Mouse (Mus musculus): ENCODE results near the gene Mmp8.

Mmp8 gene

GRCm38 (mm10) chr9:7558221-7559017 lies at the start of gene Mmp8:
Mmp8 (plus strand) TSS chr9:7558456.
- DNase-seq (ENCODE audit: low read depth), result no peak

DNA sequence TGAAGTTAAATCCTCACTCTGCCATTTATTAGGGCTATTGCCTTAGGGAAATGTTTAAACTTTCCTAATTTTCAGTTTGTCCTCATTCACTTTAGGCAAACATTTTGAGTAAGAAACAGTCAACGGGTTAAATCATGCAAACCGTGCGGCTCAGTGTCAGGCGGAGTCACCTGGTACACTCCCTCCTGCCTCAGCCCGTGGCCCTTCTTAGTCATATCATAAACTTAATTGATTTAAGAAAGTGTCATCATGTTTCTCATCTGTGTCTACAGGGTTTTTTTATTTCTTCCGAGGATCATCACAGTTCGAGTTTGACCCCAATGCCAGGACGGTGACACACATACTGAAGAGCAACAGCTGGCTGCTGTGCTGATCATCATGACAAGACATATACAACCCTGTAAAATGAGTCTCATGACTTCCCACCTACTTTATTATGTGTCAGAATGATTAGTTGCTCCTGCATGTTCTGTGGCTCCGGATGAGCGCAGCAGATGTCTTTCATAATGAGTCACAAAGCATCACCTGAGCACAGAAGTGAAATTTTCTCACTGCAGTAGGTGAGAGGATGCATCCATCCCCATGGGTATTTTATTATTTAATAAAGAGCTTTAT lies 48.5 kb upstream of the Mmp8 start:
- DNase-seq (ENCODE audit: low read depth), result no peak

GRCm38 (mm10) chr9:7517944-7518571 lies 40.2 kb upstream of the Mmp8 start:
- DNase-seq (ENCODE audit: low read depth), result no peak

- DNase-seq (ENCODE audit: low read depth), result no peak
Measured at GRCm38 (mm10) chr9:7526255-7526940, 31.9 kb upstream of the Mmp8 start.

GRCm38 (mm10) chr9:7542763-7543162 lies 15.5 kb upstream of the Mmp8 start:
- DNase-seq (ENCODE audit: low read depth), result no peak

GRCm38 (mm10) chr9:7544923-7545457 lies 13.3 kb upstream of the Mmp8 start:
- DNase-seq (ENCODE audit: low read depth), result no peak

- DNase-seq (ENCODE audit: low read depth), result no peak
Measured at GRCm38 (mm10) chr9:7545471-7545870, 12.8 kb upstream of the Mmp8 start.

- no peak for DNase-seq (ENCODE audit: low read depth)
Measured at GRCm38 (mm10) chr9:7545920-7546319, 12.3 kb upstream of the Mmp8 start.

- no peak for DNase-seq (ENCODE audit: low read depth)
Measured at GRCm38 (mm10) chr9:7551943-7552342, 6.3 kb upstream of the Mmp8 start.

GRCm38 (mm10) chr9:7553536-7553935 lies 4.7 kb upstream of the Mmp8 start:
- DNase-seq (ENCODE audit: low read depth), result no peak

DNA sequence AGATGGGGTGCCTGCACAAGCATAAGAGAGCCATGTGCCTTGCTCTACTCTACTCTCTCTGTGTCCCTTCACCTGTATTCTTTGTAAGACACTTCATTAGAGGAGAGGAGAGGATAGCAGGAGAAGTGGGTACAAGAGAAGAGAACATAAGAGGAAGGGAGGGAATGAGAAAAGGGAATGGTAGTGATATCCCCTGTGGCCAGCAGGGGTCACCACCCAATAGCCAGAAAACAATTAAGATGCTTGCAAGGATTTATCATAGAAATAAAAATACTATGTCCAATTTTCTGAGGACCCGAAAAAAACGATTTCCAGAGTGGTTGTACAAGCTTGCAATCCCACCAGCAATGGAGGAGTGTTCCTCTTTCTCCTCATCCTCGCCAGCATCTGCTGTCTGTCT lies 3.9 kb upstream of the Mmp8 start:
- no peak for DNase-seq (ENCODE audit: low read depth)

DNA sequence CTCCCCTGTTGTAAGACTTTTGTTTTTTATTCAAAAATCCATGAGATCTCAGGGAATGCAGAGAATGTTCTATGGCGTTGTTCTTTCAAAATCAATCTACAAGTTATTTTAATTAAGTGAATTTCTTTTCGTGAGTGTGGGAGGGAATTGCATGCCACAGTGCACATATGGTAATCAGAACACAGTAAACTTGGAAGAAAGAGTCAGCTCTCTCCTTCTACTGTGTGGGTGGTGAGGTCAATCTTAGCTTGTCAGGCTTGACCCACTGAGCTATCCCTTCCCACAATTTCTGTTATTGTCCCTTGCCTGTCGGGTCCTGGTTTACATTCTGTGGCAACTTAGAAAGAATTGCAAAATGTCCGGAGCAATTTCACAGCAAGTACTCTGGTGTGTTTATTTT lies 1.8 kb downstream of the Mmp8 start:
- no peak for DNase-seq (ENCODE audit: low read depth)

GRCm38 (mm10) chr9:7567376-7567775 lies 9.1 kb downstream of the Mmp8 start:
- DNase-seq (ENCODE audit: low read depth), result no peak

DNA sequence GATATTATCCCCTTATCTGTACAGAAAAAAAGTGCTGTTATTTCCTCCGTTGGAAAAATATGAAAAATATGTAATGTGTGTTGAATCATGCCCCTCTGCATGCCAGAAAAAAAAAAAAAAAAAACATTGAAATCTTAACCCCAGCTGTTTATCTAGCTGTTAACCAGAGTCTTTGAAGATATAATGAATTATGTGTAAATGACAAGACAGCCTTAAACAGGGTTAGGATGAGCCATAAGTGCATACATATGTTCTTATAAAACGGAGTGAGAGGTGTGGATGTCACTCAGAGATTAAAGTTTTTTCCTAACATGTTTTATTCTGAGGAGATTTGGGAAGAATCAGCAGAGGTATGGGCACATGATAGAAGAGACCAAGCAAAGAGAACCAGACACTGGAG lies 9.7 kb downstream of the Mmp8 start:
- DNase-seq (ENCODE audit: low read depth), result no peak

DNA sequence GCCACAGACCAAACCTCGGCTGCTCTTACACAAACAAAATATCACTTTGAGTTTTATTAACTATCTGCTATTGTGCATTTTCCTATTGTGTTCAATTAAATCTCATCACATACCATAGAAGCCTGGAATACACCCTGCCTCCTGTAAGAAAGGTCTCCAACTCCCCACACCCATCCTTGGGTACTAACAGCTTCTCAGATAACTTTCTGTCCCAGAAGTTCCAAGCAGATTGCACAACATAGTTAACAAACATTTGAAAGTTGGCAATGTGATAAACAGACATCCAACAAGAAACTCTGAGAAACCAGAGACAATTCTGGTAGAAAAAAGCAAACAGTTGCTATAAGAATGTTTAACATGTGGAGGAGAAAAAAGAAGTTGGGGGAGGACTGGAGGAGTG lies 12.2 kb downstream of the Mmp8 start:
- no peak for DNase-seq (ENCODE audit: low read depth)

DNA sequence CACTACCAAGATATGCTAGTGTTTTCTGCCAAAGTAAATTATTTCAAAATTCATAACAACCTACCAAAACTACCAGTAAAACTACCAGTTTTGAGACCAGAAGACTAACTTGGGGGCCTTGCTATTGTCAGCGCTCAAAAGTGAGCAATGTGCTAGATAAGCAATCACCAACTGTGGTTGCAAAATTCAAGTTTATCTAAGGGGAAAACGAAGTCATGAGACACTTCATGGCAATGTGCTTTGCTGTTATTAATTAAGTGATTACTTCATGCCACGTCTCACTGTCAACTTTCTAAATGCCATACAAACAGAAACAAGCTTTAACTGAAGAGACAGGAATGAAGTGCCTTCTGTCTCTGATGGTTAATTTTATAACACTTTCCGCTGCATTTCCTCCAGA lies 12.9 kb downstream of the Mmp8 start, which contains the start of gene Mmp27:
Gene Mmp27, plus strand, starts transcription at position 235 of the 400 bp plus-strand sequence.
- no peak for DNase-seq (ENCODE audit: low read depth)

GRCm38 (mm10) chr9:7572188-7572587 lies 13.9 kb downstream of the Mmp8 start:
- DNase-seq (ENCODE audit: low read depth), result no peak

DNA sequence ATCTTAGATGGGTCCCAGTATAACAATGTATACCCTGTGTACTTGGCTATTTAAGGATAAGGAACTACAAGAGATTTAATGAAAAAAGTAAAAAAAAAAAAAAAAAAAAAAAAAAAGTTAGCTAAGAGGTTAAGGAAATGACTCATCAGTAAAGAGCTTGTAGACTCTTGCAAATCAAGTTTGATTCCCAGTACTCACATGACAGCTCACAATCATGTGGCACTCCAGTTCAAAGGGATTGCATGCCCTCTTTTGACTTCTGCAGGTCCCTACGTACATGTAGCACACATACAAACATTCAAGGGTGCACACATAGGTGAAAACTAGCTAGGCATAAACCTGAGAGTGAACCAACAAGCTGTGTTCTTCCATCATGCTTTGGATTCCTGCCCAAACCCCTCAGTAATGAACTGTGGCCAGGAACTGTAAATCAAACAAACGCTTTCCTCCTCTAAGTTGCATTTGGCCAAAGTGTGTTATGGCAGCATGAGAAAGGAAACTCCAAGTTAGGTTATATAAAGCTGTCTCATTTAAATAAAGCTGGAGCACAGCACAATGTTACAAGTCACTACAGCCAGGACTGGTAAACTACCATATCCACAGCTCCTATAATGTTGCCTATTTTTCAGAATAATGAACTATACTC lies 14.5 kb downstream of the Mmp8 start:
- DNase-seq (ENCODE audit: low read depth), result no peak

DNA sequence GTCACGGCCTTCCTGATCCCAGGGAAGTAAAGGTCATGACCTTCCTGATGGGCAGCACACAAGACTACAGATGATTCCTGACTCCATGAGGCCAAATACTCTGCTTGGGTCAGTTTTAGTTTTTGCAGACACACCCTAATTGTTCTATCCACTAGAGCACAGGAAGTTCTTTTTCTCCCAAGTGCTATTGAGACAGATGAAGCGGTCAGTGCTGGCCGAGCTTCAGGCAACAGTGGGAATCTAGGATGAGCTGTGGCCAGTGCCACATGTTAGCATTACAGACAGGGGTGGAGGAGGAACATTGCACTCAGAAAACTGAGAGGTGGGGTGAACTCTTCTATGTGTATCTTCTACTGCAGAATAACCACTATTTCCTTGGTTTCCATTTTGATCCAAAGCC lies 17.3 kb downstream of the Mmp8 start:
- no peak for DNase-seq (ENCODE audit: low read depth)

DNA sequence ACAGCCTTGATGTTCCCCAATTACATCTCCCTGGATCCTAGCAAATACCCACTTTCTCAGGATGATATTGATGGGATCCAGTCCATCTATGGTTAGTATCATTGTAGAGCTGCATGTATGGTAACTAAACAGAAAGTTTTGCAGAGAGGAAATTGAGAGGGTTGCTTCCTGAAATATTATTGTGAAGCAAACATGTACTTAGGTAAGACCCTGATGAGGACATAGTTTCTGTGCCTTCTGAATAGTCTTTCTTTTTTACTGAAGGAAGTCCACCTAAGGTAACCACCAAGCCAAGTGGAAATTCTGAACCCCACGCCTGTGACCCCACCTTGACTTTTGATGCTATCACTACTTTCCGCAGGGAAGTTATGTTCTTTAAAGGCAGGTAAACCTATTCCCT lies 19.1 kb downstream of the Mmp8 start:
- no peak for DNase-seq (ENCODE audit: low read depth)

DNA sequence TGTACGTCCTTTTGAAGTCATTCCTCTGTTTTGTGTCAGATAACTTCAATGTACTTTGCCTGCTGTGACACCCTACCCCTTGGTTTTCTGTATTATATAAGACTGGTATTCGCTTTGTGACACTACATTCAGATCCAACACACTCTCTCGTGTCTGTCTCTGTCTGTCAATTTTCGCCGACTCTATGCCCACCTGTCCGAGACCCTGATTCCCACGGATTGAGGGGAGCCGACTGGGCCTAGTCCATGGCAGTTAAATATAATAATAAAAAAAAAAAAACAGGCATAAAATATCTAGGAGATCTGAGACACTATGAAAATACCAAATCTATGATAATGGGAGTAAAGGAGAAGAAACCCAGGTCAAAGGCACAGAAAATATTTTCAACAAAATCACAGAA lies 31.8 kb downstream of the Mmp8 start:
- DNase-seq (ENCODE audit: low read depth), result no peak

- no peak for DNase-seq (ENCODE audit: low read depth)
Measured at GRCm38 (mm10) chr9:7593272-7593812, 35.1 kb downstream of the Mmp8 start.

Measured in c-Kit-positive CD71-positive TER-119-negative erythroid progenitor cells, embryonic 14.5 days (primary cell).